Mouse (Mus musculus) ES-Bruce4 (cell line): ENCODE data around the gene 1700030K09Rik. TPM values are rescaled to one million over a fixed set of nuclear protein-coding genes. Genes with fewer than 3 reads are reported as not detected.
A peak's percentile ranks its signal among the peaks of the same experiment; 100 is the strongest.

ENCODE experiments used
- H3K27ac ChIP-seq: 2 replicates; pipeline ENCODE4 v1.5.1; 2012; ENCODE audit warnings: low read length, inconsistent platforms; ENCODE audit not compliant: insufficient read depth
- H3K27me3 ChIP-seq: 2 replicates; pipeline ENCODE4 v1.6.1; 2012; ENCODE audit warnings: mild to moderate bottlenecking, low read length, inconsistent platforms; ENCODE audit not compliant: control insufficient read depth, poor library complexity, insufficient read depth, severe bottlenecking
- H3K36me3 ChIP-seq: 2 replicates; pipeline ENCODE4 v1.6.1; 2012; ENCODE audit warnings: inconsistent platforms, mild to moderate bottlenecking, low read length, moderate library complexity; ENCODE audit not compliant: control insufficient read depth, poor library complexity, insufficient read depth, severe bottlenecking
- H3K4me1 ChIP-seq: one replicate; pipeline ENCODE4 v1.8.1; 2011; ENCODE audit warnings: low read length; ENCODE audit not compliant: control insufficient read depth, insufficient read depth
- H3K4me3 ChIP-seq: 2 replicates; pipeline ENCODE4 v1.5.1; 2011; ENCODE audit warnings: low read depth, mild to moderate bottlenecking, low read length
- H3K9ac ChIP-seq: 2 replicates; pipeline ENCODE4 v1.6.1; 2012; ENCODE audit warnings: low read depth, mild to moderate bottlenecking, inconsistent platforms; ENCODE audit not compliant: poor library complexity, severe bottlenecking
- H3K9me3 ChIP-seq: replicated peaks from 2 replicates; pipeline ENCODE4 v1.6.1; 2012; ENCODE audit warnings: mild to moderate bottlenecking, low read length, inconsistent platforms; ENCODE audit not compliant: control insufficient read depth, poor library complexity, insufficient read depth, severe bottlenecking
- CTCF ChIP-seq: IDR thresholded peaks from one replicate; pipeline ENCODE4 v1.8.1; 2011; ENCODE audit warnings: low read depth, low read length
- EP300 ChIP-seq: IDR thresholded peaks from 2 replicates; pipeline ENCODE4 v1.6.1; 2011; ENCODE audit warnings: low read depth, low read length; ENCODE audit not compliant: insufficient read depth
- POLR2A ChIP-seq: IDR thresholded peaks from one replicate; pipeline ENCODE4 v1.8.1; 2011; ENCODE audit warnings: low read length; ENCODE audit not compliant: insufficient read depth
- polyA plus RNA-seq: library from polyadenylated mRNA; stranded (reverse); fragments of >200 nt; gene quantifications from 2 replicates; pipeline ENCODE4 v1.2.4, GENCODE M21; 2011; ENCODE audit warnings: low read depth; ENCODE audit not compliant: missing spikeins, insufficient read depth, insufficient read length

The 1700030K09Rik gene
- polyA plus RNA-seq, 1 experiment: 5.8 TPM

DNA sequence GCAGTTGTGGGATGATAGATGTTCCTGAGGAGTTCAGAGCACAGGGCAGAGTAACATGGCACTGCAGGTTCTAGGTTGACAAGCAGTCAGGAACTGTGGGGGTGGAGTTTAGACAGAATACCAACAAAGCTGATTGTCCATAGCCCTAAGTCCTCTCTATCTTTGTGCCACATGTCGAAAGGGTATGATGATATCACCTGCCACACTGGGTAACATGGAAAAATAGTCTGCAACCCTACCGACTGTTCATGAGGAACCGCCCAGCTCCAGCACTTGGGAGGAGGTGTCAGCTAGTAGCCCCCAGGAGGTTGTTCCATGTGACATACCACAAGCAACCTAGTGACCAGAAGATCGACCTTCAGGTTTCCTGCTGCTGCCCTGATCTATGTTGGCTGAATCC lies 54.8 kb downstream of the 1700030K09Rik start:
- no peak for TF ChIP-seq EP300
- no peak for TF ChIP-seq CTCF
- TF ChIP-seq POLR2A: no peak
- Histone ChIP-seq H3K36me3 (peaks cover 40% of the 10 kb centered on the region), H3K9me3 (no peaks in the 10 kb centered on the region), H3K9ac (no peak overlapping the region), H3K27ac (no peak overlapping the region), H3K4me1 (peaks cover 9% of the 10 kb centered on the region), H3K4me3 (no peak overlapping the region), H3K27me3 (no peaks in the 10 kb centered on the region)

DNA sequence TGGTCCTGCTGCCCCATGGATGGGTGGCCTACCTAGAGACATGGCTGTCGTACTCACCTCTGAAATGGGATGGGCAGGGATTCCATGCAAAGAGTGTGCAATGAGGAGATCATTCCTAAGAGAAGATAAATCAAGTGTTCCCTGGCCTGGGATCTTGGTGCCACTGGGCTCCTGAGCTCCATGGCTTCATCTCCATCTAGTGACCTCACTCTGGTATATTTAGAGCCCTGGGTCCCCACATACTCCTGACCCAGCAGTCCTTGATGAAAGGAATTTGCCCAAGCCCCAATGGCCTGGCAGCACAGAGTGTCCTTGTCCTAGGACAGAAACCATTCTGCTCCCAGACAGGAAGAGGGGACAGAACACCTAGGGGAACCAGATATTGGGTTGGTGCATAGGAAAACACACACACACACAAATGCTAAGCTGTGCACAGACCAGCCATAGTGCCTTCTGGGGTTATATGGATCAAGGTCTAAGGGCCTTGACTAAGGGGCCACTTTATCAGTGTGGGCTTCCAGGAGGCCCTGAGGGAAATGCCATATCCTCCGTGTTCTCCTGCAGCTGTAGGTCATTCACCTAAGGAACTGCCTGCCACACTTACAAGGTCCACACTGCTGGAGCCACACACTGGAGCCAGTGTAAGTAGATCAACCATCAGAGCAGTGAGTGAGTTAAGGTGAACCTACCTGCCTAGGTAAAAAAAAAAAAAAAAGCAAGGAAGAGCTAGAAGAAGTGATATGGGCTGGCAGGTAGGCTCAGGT lies 56.0 kb downstream of the 1700030K09Rik start:
- Histone ChIP-seq H3K9ac (no peak overlapping the region), H3K4me1 (peaks cover 7% of the 10 kb centered on the region), H3K27me3 (no peaks in the 10 kb centered on the region), H3K9me3 (no peaks in the 10 kb centered on the region), H3K27ac (no peak overlapping the region), H3K36me3 (peaks cover 37% of the 10 kb centered on the region), H3K4me3 (no peak overlapping the region)
- TF ChIP-seq EP300 (no peak), CTCF (no peak), POLR2A (no peak)

DNA sequence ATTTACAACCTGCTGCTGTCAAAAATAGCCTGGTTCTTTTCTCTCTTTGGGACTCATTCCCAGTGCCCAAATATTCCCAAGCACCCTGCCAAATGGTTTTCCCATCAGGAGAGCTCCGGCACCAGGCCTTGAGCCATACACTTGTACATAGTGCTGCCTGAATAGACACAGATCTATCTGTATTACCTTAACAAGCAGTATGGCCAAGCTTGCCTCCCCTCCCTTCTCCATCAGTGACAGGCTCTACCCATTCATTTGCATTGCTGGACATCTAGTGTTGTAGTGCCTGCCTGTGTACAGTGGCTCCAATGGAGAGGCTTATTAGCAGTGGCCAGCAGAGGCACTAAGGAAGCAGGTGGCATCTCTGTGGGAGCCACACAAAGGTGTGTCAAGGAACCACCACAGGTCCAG lies 56.8 kb downstream of the 1700030K09Rik start:
- H3K9me3 ChIP-seq: no peaks in the 10 kb centered on the region
- no peak for TF ChIP-seq CTCF
- 0 out of 2 replicates have a peak, but pooled peaks have one; percentile 53 for TF ChIP-seq EP300
- peaks cover 7% of the 10 kb centered on the region for H3K4me1 ChIP-seq
- H3K27ac ChIP-seq: no peak overlapping the region
- no peak overlapping the region for H3K4me3 ChIP-seq
- H3K36me3 ChIP-seq: peaks cover 29% of the 10 kb centered on the region
- no peaks in the 10 kb centered on the region for H3K27me3 ChIP-seq
- H3K9ac ChIP-seq: no peak overlapping the region

DNA sequence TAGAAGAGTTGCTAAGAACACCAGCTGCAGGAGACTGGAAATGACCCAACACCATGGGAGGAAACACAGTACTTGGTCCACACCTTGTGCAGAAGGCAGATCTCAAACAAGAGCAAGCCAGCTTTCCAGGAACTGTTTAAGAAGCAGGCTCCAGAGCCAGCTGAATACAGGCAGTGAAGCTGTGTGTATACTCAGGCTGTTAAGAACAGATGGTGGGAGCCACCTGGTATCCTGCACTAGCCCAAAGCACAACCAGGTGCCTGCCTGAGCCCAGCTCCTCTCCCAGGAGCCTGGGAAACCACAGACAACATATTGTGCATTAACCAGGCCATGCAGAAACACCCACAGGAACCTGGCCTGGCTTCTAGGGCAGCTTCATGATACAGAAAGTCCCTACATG lies 60.5 kb downstream of the 1700030K09Rik start:
- no peak overlapping the region for H3K9ac ChIP-seq
- H3K27me3 ChIP-seq: no peaks in the 10 kb centered on the region
- H3K4me1 ChIP-seq: peaks cover 7% of the 10 kb centered on the region
- no peak overlapping the region for H3K27ac ChIP-seq
- H3K4me3 ChIP-seq: no peak overlapping the region
- H3K9me3 ChIP-seq: no peaks in the 10 kb centered on the region
- peaks cover 10% of the 10 kb centered on the region for H3K36me3 ChIP-seq
- TF ChIP-seq CTCF: no peak
- no peak for TF ChIP-seq EP300
- TF ChIP-seq POLR2A: no peak

DNA sequence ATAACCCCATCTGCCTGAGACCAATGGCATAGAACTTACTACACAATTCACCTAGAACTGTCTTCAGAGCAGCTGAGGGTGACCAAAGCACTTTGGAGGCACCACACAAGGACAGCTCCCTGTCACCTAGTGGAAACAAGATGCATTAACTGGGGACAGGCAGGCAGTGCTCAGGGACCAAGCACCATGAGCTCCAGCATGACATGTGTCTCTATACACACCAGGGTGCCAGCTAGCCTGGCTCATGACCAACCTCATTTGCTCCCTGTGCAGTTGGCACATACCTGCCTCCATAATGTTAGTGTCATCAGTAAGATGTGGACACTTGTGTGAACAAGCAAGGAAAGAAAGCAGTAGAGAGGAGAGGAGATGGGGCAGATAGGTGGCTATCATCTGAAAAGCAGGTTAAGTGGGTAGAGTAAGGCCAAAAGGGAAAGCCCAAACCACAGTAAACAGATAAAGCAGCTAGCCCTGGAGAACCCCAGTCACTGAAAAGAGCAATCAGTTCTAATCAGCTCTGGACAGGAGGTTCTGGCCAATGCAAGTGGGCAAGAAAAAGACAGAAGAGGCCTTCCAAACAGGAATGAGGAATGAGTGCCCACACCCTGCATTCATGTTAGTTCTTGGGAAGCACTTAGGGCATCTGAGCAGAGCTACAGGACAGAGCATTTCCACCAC lies 61.1 kb downstream of the 1700030K09Rik start:
- no peak overlapping the region for H3K27ac ChIP-seq
- peaks cover 7% of the 10 kb centered on the region for H3K4me1 ChIP-seq
- H3K4me3 ChIP-seq: no peak overlapping the region
- no peak overlapping the region for H3K9ac ChIP-seq
- no peak for TF ChIP-seq CTCF
- no peak for TF ChIP-seq EP300
- TF ChIP-seq POLR2A: no peak
- H3K9me3 ChIP-seq: no peaks in the 10 kb centered on the region
- no peaks in the 10 kb centered on the region for H3K27me3 ChIP-seq
- peaks cover 10% of the 10 kb centered on the region for H3K36me3 ChIP-seq

DNA sequence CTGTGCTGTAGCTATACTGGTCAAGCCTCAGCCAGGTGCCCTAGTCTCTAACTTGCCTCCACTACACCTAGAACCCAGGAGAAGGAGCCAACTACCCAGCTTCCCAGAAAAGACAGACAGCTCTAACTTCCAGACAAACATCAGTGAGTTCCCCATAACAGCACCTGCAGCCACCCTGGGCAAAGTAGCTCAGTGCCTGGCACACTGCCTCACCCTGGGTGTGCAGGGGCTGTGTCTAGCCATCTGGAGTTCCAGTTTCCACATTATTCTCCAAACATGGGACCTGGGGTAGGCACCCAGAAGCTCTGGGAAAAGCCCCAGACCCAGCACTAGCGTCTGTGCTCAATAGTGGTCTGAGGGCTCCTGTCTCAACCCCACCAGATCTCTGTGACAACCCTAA lies 63.8 kb downstream of the 1700030K09Rik start:
- H3K9me3 ChIP-seq: no peaks in the 10 kb centered on the region
- H3K36me3 ChIP-seq: peaks cover 8% of the 10 kb centered on the region
- no peaks in the 10 kb centered on the region for H3K27me3 ChIP-seq
- no peak for TF ChIP-seq POLR2A
- TF ChIP-seq EP300: no peak
- no peak for TF ChIP-seq CTCF
- H3K4me1 ChIP-seq: no peaks in the 10 kb centered on the region
- no peak overlapping the region for H3K9ac ChIP-seq
- no peak overlapping the region for H3K4me3 ChIP-seq
- H3K27ac ChIP-seq: no peak overlapping the region

Other genes starting within 250 kb of the 1700030K09Rik start
- gene Cib3, start 231.0 kb upstream of the 1700030K09Rik start, polyA plus RNA-seq: not detected in 2 replicates
- gene Gm11034, start 230.2 kb upstream of the 1700030K09Rik start, polyA plus RNA-seq: not detected in 2 replicates
- gene Fam32a, start 224.2 kb upstream of the 1700030K09Rik start, polyA plus RNA-seq: 45.1 and 50.4 TPM in 2 replicates
- 26.0 and 30.1 TPM in 2 replicates for gene Ap1m1, start 203.9 kb upstream of the 1700030K09Rik start, polyA plus RNA-seq
- 2.3 and 4.5 TPM in 2 replicates for gene Gm10282, start 138.6 kb upstream of the 1700030K09Rik start, polyA plus RNA-seq
- gene Klf2, start 124.8 kb upstream of the 1700030K09Rik start, polyA plus RNA-seq: 44.7 and 47.0 TPM in 2 replicates
- 89.5 and 90.9 TPM in 2 replicates for gene Eps15l1, start 22.4 kb upstream of the 1700030K09Rik start, polyA plus RNA-seq
- gene Calr3, start within 50 bp of the 1700030K09Rik start, polyA plus RNA-seq: 2.9 and 3.3 TPM in 2 replicates
- 106 TPM in 2 replicates for gene Cherp, start 31.3 kb downstream of the 1700030K09Rik start, polyA plus RNA-seq
- 23.6 and 24.6 TPM in 2 replicates for gene Slc35e1, start 48.7 kb downstream of the 1700030K09Rik start, polyA plus RNA-seq
- 10.2 and 11.2 TPM in 2 replicates for gene Med26, start 104.4 kb downstream of the 1700030K09Rik start, polyA plus RNA-seq
- gene Smim7, start 127.2 kb downstream of the 1700030K09Rik start, polyA plus RNA-seq: 77.7 and 78.7 TPM in 2 replicates
- 12.2 and 14.7 TPM in 2 replicates for gene Tmem38a, start 128.2 kb downstream of the 1700030K09Rik start, polyA plus RNA-seq
- 0.91 and 0.94 TPM in 2 replicates for gene Nwd1, start 202.8 kb downstream of the 1700030K09Rik start, polyA plus RNA-seq